Mouse (Mus musculus) forebrain, embryonic 12.5 days (tissue): ENCODE measurements around the gene Kcnk5. TPM values are rescaled to one million over a fixed set of nuclear protein-coding genes. Genes with fewer than 3 reads are reported as not detected.

ENCODE experiments used
- ATAC-seq: fragments of 200-750 bp; cut with Nextera tagmentation; 2 replicates; pipeline ENCODE4 v1.8.0; 2017; ENCODE audit warnings: moderate TSS enrichment; ENCODE audit not compliant: low FRiP score
- H3K27ac ChIP-seq: fragments of 300-500 bp; sonication (generic); 2 replicates; pipeline ENCODE4 v1.5.1; 2016; ENCODE audit warnings: mild to moderate bottlenecking
- H3K27me3 ChIP-seq: fragments of 300-500 bp; sonication (generic); 2 replicates; pipeline ENCODE4 v1.6.1; 2016; ENCODE audit warnings: mild to moderate bottlenecking
- H3K36me3 ChIP-seq: fragments of 300-500 bp; sonication (generic); replicated peaks from 2 replicates; pipeline ENCODE4 v1.6.1; 2016; ENCODE audit warnings: mild to moderate bottlenecking
- H3K4me1 ChIP-seq: fragments of 300-500 bp; sonication (generic); 2 replicates; pipeline ENCODE4 v1.6.1; 2016
- H3K4me2 ChIP-seq: fragments of 300-500 bp; sonication (generic); 2 replicates; pipeline ENCODE4 v1.6.1; 2016; ENCODE audit warnings: mild to moderate bottlenecking, moderate library complexity
- H3K4me3 ChIP-seq: fragments of 300-500 bp; sonication (generic); replicated peaks from 2 replicates; pipeline ENCODE4 v1.5.1; 2016; ENCODE audit warnings: mild to moderate bottlenecking
- H3K9ac ChIP-seq: fragments of 300-500 bp; sonication (generic); 2 replicates; pipeline ENCODE4 v1.6.1; 2016; ENCODE audit warnings: mild to moderate bottlenecking
- H3K9me3 ChIP-seq: fragments of 300-500 bp; sonication (generic); 2 replicates; pipeline ENCODE4 v1.6.1; 2016
- WGBS: fragments of 180-500 bp; shearing (Covaris S2); methylation state at CpG from one replicate; pipeline ENCODE4 v1.1.7; 2016; 5-methylcytosine and 5-hydroxymethylcytosine counted together
- polyA plus RNA-seq: library from polyadenylated mRNA; unstranded; fragments of >200 nt; fragmentation: Nextera tagmentation; extraction: Ambion mirVana; gene quantifications from 2 replicates; pipeline ENCODE4 v1.2.1, GENCODE M21; 2016

Gene Kcnk5
- polyA plus RNA-seq, 1 experiment from 2014 or later, result 13.8 TPM

GRCm38 (mm10) chr14:20217299-20217864, 35.8 kb upstream of the Kcnk5 start:
- Histone ChIP-seq H3K4me1 (peaks cover 9% of the 10 kb centered on the region), H3K36me3 (no peaks in the 10 kb centered on the region), H3K4me3 (no peak overlapping the region), H3K27me3 (no peaks in the 10 kb centered on the region), H3K9ac (no peak overlapping the region), H3K27ac (no peak overlapping the region), H3K9me3 (no peaks in the 10 kb centered on the region), H3K4me2 (no peak overlapping the region)
- no peak for ATAC-seq
- 9% methylated on average over 3 of the region's 3 CpGs for WGBS

DNA sequence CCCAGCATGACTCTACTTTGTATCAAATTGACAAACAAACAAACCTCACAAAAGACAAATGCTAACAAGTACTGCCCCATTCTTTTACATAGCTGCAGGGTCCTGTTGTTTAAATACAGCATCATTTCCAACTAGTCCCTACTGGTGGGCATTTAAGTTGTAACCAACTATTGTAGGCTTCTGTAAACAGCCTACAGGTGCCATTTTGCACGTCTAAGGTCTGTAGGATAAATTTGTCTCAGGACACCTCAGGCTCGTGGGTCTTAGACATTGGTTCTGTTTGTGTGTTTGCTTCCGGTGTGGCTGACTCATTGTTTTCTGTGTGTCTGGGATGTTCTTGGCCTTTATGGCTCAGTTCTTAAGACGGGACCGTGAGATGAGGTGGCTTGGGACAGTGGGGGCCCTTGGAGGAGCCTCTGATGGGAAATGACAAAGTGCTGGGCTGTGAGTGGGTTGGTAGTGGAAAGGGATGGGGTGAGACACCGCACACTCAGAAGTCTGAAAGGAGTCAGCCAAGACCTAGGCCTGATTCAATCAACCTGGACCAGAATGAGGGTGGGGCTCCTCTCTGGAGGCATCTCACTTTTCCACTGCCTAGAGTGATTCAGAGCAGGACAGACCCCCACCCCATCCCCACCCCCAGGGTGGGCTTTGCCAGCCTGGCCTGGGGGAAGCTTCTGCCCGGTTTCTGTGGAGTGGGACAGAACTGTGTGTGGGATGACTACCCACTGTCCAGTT, 35.1 kb upstream of the Kcnk5 start:
- no peak overlapping the region for H3K9ac ChIP-seq
- no peaks in the 10 kb centered on the region for H3K27me3 ChIP-seq
- H3K9me3 ChIP-seq, result no peaks in the 10 kb centered on the region
- no peaks in the 10 kb centered on the region for H3K36me3 ChIP-seq
- no peak for ATAC-seq
- H3K4me1 ChIP-seq, result peaks cover 10% of the 10 kb centered on the region
- H3K4me3 ChIP-seq, result no peak overlapping the region
- no peak overlapping the region for H3K27ac ChIP-seq
- WGBS, result 80% methylated on average over 7 of the region's 7 CpGs
- H3K4me2 ChIP-seq, result no peak overlapping the region

DNA sequence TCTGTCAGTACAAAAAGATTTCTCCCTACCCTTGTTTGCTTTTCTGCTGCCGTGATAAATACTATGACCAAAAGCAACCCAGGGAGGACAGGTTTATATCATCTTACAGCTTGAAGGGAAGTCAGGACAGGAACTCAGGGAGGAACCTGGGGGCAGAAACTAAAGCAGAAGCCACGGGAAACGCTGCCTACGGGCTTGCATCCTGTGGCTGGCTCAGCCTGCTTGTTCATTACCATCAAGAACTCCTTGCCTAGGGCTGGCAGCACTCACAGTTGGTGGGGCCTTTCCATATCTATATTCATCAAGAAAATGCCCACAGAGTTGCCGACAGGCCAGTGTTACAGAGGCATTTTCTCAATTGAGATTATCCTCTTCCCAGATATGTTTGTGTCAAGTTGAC, 34.2 kb upstream of the Kcnk5 start:
- 80% methylated on average over 5 of the region's 5 CpGs for WGBS
- no peak overlapping the region for H3K4me3 ChIP-seq
- H3K4me1 ChIP-seq, result peaks cover 8% of the 10 kb centered on the region
- H3K36me3 ChIP-seq, result no peaks in the 10 kb centered on the region
- no peak for ATAC-seq
- H3K9me3 ChIP-seq, result no peaks in the 10 kb centered on the region
- no peaks in the 10 kb centered on the region for H3K27me3 ChIP-seq
- no peak overlapping the region for H3K9ac ChIP-seq
- H3K27ac ChIP-seq, result no peak overlapping the region
- no peak overlapping the region for H3K4me2 ChIP-seq

DNA sequence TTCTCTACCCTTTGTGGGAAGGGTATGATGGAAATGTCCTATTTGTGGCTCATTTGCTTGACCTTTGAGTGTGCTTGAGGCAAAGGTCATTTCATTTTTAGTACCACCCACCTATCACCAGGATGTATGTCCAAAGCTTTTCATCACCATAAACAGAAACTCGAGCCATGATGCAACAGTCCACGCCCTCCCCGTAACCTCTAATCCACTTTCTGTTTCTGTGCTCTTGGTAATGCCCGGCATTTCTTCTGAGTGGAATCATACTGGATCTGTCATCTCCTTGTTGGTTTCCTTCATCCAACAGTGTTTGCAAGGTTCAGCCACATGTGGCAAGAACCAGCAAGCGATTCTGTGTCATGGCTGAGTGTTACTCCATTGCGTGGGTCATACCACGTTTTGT, 32.5 kb upstream of the Kcnk5 start:
- no peak overlapping the region for H3K4me3 ChIP-seq
- no peak for ATAC-seq
- H3K27me3 ChIP-seq, result no peaks in the 10 kb centered on the region
- no peaks in the 10 kb centered on the region for H3K36me3 ChIP-seq
- no peaks in the 10 kb centered on the region for H3K9me3 ChIP-seq
- no peak overlapping the region for H3K4me2 ChIP-seq
- WGBS, result 95% methylated on average over 7 of the region's 7 CpGs
- no peak overlapping the region for H3K9ac ChIP-seq
- 0 out of 2 replicates have a peak, but pooled peaks cover 7% of the 10 kb centered on the region for H3K4me1 ChIP-seq
- H3K27ac ChIP-seq, result no peak overlapping the region

- no peak overlapping the region for H3K4me2 ChIP-seq
- no peaks in the 10 kb centered on the region for H3K9me3 ChIP-seq
- ATAC-seq, result no peak
- no peaks in the 10 kb centered on the region for H3K27me3 ChIP-seq
- H3K4me3 ChIP-seq, result no peak overlapping the region
- peaks cover 16% of the 10 kb centered on the region for H3K4me1 ChIP-seq
- no peaks in the 10 kb centered on the region for H3K36me3 ChIP-seq
- H3K27ac ChIP-seq, result no peak overlapping the region
- 35% methylated on average over 9 of the region's 9 CpGs for WGBS
- H3K9ac ChIP-seq, result no peak overlapping the region
These were observed 30.4 kb upstream of the Kcnk5 start for GRCm38 (mm10) chr14:20211754-20212601.

- Histone ChIP-seq H3K4me1 (peaks cover 16% of the 10 kb centered on the region), H3K4me2 (no peak overlapping the region), H3K27ac (no peak overlapping the region), H3K4me3 (no peak overlapping the region), H3K36me3 (no peaks in the 10 kb centered on the region), H3K27me3 (no peaks in the 10 kb centered on the region), H3K9me3 (no peaks in the 10 kb centered on the region), H3K9ac (no peak overlapping the region)
- 84% methylated on average over 7 of the region's 7 CpGs for WGBS
- ATAC-seq, result no peak
These were observed 28.3 kb upstream of the Kcnk5 start for GRCm38 (mm10) chr14:20209926-20210325.

DNA sequence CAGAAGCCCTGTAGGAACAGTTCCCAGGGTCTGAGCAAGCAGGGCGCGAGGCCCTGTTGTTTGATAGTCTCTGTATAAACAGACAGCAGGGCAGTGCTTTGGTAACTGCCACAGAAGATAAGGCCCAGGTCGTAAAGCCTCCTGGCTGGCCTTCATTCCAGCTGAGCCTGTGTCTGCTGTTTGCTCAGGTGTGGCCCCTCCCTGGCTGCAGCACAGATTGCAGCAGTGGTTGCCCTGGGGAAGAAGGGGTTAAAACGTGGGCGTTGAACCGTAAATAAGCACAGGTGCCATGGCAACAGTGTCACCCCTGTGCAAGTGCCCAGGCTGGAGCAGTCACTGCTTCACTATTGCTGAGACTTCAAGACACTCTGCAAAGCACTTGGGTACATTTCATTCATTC, 26.8 kb upstream of the Kcnk5 start:
- no peak overlapping the region for H3K9ac ChIP-seq
- H3K27me3 ChIP-seq, result no peaks in the 10 kb centered on the region
- no peaks in the 10 kb centered on the region for H3K36me3 ChIP-seq
- H3K9me3 ChIP-seq, result no peaks in the 10 kb centered on the region
- ATAC-seq, result peak; percentile 44; the same call in 1 of the 2 replicates
- H3K27ac ChIP-seq, result no peak overlapping the region
- H3K4me2 ChIP-seq, result no peak overlapping the region
- H3K4me3 ChIP-seq, result no peak overlapping the region
- H3K4me1 ChIP-seq, result peaks cover 16% of the 10 kb centered on the region
- WGBS, result 23% methylated on average over 6 of the region's 6 CpGs

DNA sequence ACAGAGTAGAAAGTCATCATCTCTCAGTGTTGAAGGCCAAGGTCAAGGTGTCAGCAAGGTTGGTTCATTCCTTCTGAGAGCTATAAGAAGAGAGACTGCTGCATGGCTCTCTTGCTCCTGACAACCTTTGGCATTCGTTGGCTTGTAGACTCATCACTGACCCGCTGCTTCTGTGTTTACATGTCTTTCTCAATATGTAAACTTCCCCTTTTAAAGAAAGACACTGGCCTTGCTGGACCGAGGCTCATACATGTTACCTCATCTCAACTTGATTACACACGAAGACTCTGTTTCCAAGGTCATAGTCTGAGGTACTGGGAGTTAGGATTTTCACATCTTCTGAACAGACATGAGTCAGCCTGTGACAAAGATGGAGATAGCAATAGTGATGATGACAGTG, 24.1 kb upstream of the Kcnk5 start:
- ATAC-seq, result no peak
- 92% methylated on average over 4 of the region's 4 CpGs for WGBS
- Histone ChIP-seq H3K4me1 (peaks cover 12% of the 10 kb centered on the region), H3K36me3 (no peaks in the 10 kb centered on the region), H3K4me2 (no peak overlapping the region), H3K9me3 (no peaks in the 10 kb centered on the region), H3K27me3 (no peaks in the 10 kb centered on the region), H3K4me3 (no peak overlapping the region), H3K27ac (no peak overlapping the region), H3K9ac (no peak overlapping the region)

DNA sequence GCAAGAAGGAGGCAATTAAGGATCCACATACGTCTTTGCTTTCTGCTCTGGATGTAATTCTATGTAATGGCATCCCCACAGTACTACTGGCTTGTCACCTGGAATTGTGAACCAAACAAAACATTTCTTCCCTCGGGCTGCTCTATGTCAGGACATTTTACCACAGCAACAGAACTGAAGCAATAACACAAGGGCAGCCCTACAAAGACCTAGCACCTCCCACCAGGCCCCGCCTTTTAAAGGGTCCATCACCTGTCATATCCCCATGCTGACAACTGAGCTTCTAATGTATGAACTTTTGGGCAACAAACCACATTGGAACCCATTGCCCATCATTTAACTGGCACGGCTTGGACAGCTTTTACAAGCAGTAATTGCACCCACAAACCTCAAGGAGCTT, 21.7 kb upstream of the Kcnk5 start:
- Histone ChIP-seq H3K4me3 (no peak overlapping the region), H3K4me2 (no peak overlapping the region), H3K9ac (no peak overlapping the region), H3K27ac (no peak overlapping the region), H3K27me3 (no peaks in the 10 kb centered on the region), H3K36me3 (no peaks in the 10 kb centered on the region), H3K4me1 (peaks cover 4% of the 10 kb centered on the region), H3K9me3 (no peaks in the 10 kb centered on the region)
- 58% methylated on average over 4 of the region's 4 CpGs for WGBS
- ATAC-seq, result no peak

DNA sequence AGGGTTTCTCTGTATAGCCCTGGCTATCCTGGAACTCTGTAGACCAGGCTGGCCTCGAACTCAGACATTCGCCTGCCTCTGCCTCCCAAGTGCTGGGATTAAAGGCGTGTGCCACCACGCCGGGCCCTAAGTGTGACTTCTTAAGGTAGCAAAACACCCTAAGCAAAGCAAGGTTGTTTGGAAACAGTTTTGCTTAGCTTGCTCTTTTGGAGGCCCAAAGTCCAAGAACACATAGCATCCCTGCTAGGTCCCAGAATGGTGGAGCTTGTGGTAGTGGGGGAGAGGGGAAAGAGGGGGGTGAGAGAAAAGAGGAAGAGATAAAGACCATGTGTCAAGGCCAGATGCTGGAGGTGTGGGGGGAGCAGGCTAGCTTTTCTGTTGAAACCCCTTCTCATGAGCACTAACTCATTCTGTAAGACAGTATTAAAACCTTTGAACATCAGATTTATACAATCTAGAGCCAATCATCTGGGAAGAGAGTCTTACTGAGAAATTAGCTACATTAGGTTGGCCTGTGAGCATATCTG, 21.1 kb upstream of the Kcnk5 start:
- H3K9me3 ChIP-seq, result no peaks in the 10 kb centered on the region
- no peak overlapping the region for H3K4me2 ChIP-seq
- no peak overlapping the region for H3K4me3 ChIP-seq
- no peak overlapping the region for H3K9ac ChIP-seq
- no peaks in the 10 kb centered on the region for H3K4me1 ChIP-seq
- H3K36me3 ChIP-seq, result no peaks in the 10 kb centered on the region
- H3K27ac ChIP-seq, result no peak overlapping the region
- ATAC-seq, result no peak
- no peaks in the 10 kb centered on the region for H3K27me3 ChIP-seq
- 95% methylated on average over 5 of the region's 5 CpGs for WGBS

DNA sequence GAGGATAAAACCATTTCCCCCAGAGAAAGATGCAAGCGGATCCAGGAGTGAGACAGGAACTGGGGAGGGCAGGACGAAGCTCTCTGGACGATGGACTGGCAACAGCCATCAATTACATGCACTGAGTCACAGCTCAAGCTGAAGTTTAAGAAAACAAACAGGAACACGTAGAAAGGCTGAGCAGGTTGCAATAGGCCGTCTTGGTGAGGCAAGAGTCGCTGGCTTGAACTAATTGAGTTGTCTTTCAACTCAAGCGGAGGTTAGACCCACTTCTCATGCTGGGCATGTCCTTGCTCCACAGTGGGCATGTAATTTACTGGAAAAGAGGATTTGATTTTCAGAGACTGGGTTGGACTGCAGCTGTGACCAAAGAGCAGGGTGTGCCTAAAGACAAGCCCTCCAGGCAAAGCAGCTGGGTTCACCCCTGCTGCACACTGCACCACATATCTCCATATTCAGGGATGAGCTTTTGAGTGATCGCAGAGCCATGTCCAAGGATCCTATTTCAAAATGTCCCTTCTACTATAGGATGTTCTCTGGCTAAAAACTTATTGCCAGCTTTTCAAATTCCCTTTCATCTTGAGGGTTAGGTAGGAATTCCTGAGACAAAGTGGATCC, 19.6 kb upstream of the Kcnk5 start:
- H3K4me3 ChIP-seq, result no peak overlapping the region
- H3K4me2 ChIP-seq, result no peak overlapping the region
- 62% methylated on average over 8 of the region's 8 CpGs for WGBS
- ATAC-seq, result no peak
- no peak overlapping the region for H3K27ac ChIP-seq
- H3K4me1 ChIP-seq, result no peaks in the 10 kb centered on the region
- no peak overlapping the region for H3K9ac ChIP-seq
- H3K9me3 ChIP-seq, result no peaks in the 10 kb centered on the region
- H3K27me3 ChIP-seq, result no peaks in the 10 kb centered on the region
- H3K36me3 ChIP-seq, result no peaks in the 10 kb centered on the region

DNA sequence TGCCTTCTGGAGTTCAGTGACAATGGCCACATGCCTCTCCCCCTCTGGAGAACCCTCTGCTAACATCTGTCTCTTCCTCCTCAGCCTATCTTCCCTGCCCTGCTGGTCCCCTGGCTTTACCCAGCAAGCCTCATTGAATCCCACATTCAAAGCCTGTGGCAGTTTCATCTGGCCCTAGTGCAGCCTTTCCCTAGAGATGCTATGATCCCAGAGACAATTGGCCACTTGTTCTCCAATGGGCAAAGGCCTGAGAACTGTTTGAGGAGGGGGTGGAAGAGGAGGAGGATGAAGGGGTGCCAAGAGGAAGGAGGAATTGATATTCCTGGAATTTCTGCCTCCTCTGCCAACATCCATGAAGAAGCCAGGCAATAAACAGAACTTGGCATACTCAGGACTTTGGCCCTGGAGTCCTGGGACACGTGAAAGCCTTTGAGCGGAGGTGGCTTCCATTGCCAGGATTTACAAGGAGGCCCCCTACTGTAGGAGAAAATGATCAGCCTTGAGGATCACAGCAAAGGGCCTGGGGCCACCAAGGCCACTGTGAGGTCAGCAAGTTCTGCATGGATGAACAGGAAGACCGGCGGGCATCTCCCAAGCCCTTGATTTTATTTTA, 11.6 kb upstream of the Kcnk5 start:
- no peaks in the 10 kb centered on the region for H3K27me3 ChIP-seq
- 88% methylated on average over 4 of the region's 4 CpGs for WGBS
- H3K4me2 ChIP-seq, result no peak overlapping the region
- no peak overlapping the region for H3K27ac ChIP-seq
- H3K9me3 ChIP-seq, result no peaks in the 10 kb centered on the region
- no peak overlapping the region for H3K4me3 ChIP-seq
- no peaks in the 10 kb centered on the region for H3K4me1 ChIP-seq
- no peaks in the 10 kb centered on the region for H3K36me3 ChIP-seq
- ATAC-seq, result no peak
- H3K9ac ChIP-seq, result no peak overlapping the region
